Mouse (Mus musculus): Measurements from ENCODE around the gene 1700067K01Rik.
A peak's percentile ranks its signal among the peaks of the same experiment; 100 is the strongest.

DNA sequence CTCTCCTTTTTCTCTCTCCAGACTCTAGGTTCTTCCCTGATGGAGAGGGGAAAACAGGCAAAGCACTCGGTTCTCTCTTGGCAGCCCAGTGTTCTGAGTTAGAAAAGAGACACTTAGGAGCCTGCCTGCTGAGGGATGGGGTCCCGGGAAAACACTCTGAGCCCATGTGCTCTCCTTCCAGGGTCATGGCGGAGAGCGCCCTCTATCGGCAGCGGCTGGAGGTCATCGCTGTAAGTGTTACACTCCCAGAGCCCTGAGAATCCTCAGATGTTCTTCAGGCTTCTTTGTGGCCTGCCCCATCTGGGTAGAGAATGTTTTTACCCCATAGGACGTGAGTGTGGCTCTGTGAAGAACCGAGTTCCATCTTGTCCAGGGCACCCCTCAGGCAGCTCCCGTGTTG, 22.9 kb downstream of the 1700067K01Rik start:
- TF ChIP-seq POLR2A (IDR thresholded peaks at IDR 0.05; ENCODE audit: borderline replicate concordance, extremely low read depth, low read depth, low read length) (no peak), CTCF (IDR thresholded peaks at IDR 0.05; ENCODE audit: insufficient read depth, low read length) (peak; percentile 68)

All from lung, adult 2 months (tissue).